Mouse (Mus musculus) frontal cortex, postnatal 14 days (tissue): ENCODE measurements around the gene Rtl1.

Source experiments
- DNase-seq, 2 experiments: peaks; one replicate each; pipeline ENCODE4 v3.0.0; 2022; ENCODE audit warnings: low spot score in 2 of 2

Rtl1 gene

GRCm38 (mm10) chr12:109600230-109600629 is at the start of gene Rtl1:
Rtl1 (minus strand) TSS chr12:109600330.
- DNase-seq: no peak

- no peak for DNase-seq
Measured at GRCm38 (mm10) chr12:109640560-109641167, 40.5 kb upstream of the Rtl1 start.

- no peak for DNase-seq
Measured at GRCm38 (mm10) chr12:109632035-109632434, 31.9 kb upstream of the Rtl1 start.

GRCm38 (mm10) chr12:109628887-109629286 is 28.8 kb upstream of the Rtl1 start:
- DNase-seq: no peak

- no peak for DNase-seq
Measured at GRCm38 (mm10) chr12:109626910-109627309, 26.8 kb upstream of the Rtl1 start.

GRCm38 (mm10) chr12:109620196-109620595 is 20.1 kb upstream of the Rtl1 start:
- DNase-seq: no peak

- no peak for DNase-seq
Measured at GRCm38 (mm10) chr12:109617993-109618392, 17.9 kb upstream of the Rtl1 start.

- DNase-seq: no peak
Measured at GRCm38 (mm10) chr12:109617126-109617525, 17.0 kb upstream of the Rtl1 start.

GRCm38 (mm10) chr12:109615371-109615770 is 15.2 kb upstream of the Rtl1 start:
- no peak for DNase-seq

GRCm38 (mm10) chr12:109614416-109614815 is 14.3 kb upstream of the Rtl1 start:
- no peak for DNase-seq

GRCm38 (mm10) chr12:109612392-109613385 is 12.6 kb upstream of the Rtl1 start:
- no peak for DNase-seq

- no peak for DNase-seq
Measured at GRCm38 (mm10) chr12:109608576-109609440, 8.7 kb upstream of the Rtl1 start.

- no peak for DNase-seq
Measured at GRCm38 (mm10) chr12:109607953-109608352, 7.8 kb upstream of the Rtl1 start.

- no peak for DNase-seq
Measured at GRCm38 (mm10) chr12:109607191-109607590, 7.1 kb upstream of the Rtl1 start.

- no peak for DNase-seq
Measured at GRCm38 (mm10) chr12:109604982-109605721, 5.0 kb upstream of the Rtl1 start.

GRCm38 (mm10) chr12:109598551-109599250 is 1.4 kb downstream of the Rtl1 start:
- no peak for DNase-seq

- DNase-seq: no peak
Measured at GRCm38 (mm10) chr12:109596726-109597125, 3.4 kb downstream of the Rtl1 start.

GRCm38 (mm10) chr12:109596232-109596631 is 3.9 kb downstream of the Rtl1 start:
- no peak for DNase-seq

- DNase-seq: no peak
Measured at GRCm38 (mm10) chr12:109595753-109596152, 4.4 kb downstream of the Rtl1 start.

- DNase-seq: no peak
Measured at GRCm38 (mm10) chr12:109594961-109595360, 5.2 kb downstream of the Rtl1 start.

GRCm38 (mm10) chr12:109582185-109582584 is 17.9 kb downstream of the Rtl1 start:
- DNase-seq: no peak
